Mouse (Mus musculus): ENCODE measurements at regions not wholly inside any gene's neighbourhood (a gene's known extent, or its start where the extent isn't known, plus 50 kb on each side); places are given as distances from the start of the nearest gene placed in this dataset.
A peak's percentile ranks its signal among the peaks of the same experiment; 100 is the strongest.

DNA sequence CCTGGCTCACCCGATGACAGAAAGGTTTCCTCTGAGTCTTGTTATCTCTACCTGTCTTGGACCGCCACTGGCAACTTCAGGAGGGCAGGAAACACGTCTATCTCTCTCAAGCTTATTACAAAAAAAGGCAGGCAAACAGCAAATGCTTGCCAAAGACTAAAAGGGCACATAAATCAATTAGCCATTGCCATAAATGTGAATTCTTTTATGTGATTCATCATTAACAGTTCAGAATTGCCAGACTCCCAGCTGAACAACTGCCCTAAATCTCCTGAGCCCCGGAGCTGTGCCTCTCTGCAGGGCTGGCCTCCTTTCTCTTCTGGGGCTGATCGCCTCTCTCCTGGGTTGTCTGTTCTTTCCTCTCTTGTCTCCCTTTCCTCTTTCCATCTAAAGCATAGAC, 164.6 kb upstream of the Hmga2 start:
- Histone ChIP-seq H3K27ac (no peak overlapping the region), H3K36me3 (no peaks in the 10 kb centered on the region)

DNA sequence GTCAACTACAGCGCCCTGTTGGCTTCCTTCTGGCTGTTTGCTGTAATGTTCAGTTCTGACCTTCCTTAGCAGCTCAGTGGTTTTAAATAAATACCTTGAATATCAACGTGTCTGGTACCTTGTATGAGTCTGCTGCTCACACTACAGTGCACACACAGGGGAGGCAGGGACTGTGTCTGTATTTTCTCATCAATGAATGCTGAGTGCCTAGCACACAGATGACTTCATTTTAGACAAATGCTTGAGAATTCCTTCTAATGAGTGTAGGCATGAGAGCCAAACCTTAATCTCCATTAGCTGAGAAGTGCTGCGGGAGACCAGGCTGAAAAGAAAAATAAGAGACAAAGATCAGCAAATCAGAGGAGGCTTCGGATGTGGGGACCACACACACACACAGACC, 162.0 kb upstream of the Hmga2 start:
- Histone ChIP-seq H3K4me2 (no peak overlapping the region), H3K27ac (0 out of 2 replicates have a peak overlapping the region, but pooled peaks have one; percentile 22), H3K9me3 (no peaks in the 10 kb centered on the region), H3K4me1 (peaks cover 17% of the 10 kb centered on the region; the same call in 1 of the 2 replicates), H3K9ac (no peak overlapping the region), H3K36me3 (no peaks in the 10 kb centered on the region), H3K4me3 (no peak overlapping the region), H3K27me3 (no peaks in the 10 kb centered on the region)
- no peak for ATAC-seq (ENCODE audit: insufficient number of reproducible peaks, insufficient read depth, low FRiP score, low TSS enrichment, low read depth)
- WGBS, result 60% methylated on average over 4 of the region's 4 CpGs

More for the DNA sequence above, 164.6 kb upstream of the Hmga2 start:
- no peak for ATAC-seq (ENCODE audit: insufficient number of reproducible peaks, insufficient read depth, low FRiP score, low TSS enrichment, low read depth)
- H3K9me3 ChIP-seq, result no peaks in the 10 kb centered on the region
- no peak overlapping the region for H3K4me2 ChIP-seq
- H3K27me3 ChIP-seq, result no peaks in the 10 kb centered on the region
- H3K4me1 ChIP-seq, result peaks cover 18% of the 10 kb centered on the region
- 75% methylated on average over 5 of the region's 5 CpGs for WGBS
- no peak overlapping the region for H3K9ac ChIP-seq
- no peak overlapping the region for H3K4me3 ChIP-seq

DNA sequence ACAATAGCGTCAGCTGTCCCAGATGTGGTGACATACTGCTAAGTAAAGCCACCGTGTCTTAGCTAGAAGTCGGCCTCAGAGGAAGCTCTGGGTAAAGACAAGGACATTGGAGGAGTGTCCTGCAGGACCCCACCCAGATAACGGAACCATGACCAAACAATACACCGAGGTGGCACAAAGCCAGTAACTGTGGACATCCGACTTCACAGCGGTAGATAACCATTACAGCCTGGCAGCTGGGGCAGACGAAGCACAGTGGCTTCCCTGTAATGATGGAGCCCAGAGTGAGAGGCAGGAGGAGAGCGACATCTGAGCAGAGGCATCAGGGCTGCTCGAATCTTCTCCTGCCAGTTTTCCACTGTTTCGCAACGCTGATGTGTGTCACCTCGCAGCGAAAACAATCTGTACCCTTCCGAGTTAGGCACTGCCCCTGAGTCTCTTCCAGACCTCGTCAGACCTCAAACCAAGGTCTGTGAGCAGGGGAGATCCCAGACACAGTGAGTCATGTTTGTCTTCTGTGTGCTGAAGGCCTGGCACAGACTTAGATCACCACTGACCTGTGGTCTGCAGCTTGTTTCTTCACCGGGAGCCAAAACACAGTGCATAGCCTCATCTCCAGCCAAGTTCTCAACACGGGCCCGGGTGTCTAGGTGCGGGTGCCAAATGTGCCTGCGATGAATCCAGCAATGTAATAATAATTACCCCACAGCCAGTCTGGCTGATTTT, 159.7 kb upstream of the Hmga2 start:
- H3K9ac ChIP-seq, result no peak overlapping the region
- no peak for ATAC-seq (ENCODE audit: insufficient number of reproducible peaks, insufficient read depth, low FRiP score, low TSS enrichment, low read depth)
- H3K4me2 ChIP-seq, result no peak overlapping the region
- 72% methylated on average over 21 of the region's 21 CpGs for WGBS
- H3K27me3 ChIP-seq, result no peaks in the 10 kb centered on the region
- no peak overlapping the region for H3K4me3 ChIP-seq
- no peaks in the 10 kb centered on the region for H3K9me3 ChIP-seq
- H3K4me1 ChIP-seq, result peaks cover 37% of the 10 kb centered on the region
- H3K36me3 ChIP-seq, result no peaks in the 10 kb centered on the region
- no peak overlapping the region for H3K27ac ChIP-seq

DNA sequence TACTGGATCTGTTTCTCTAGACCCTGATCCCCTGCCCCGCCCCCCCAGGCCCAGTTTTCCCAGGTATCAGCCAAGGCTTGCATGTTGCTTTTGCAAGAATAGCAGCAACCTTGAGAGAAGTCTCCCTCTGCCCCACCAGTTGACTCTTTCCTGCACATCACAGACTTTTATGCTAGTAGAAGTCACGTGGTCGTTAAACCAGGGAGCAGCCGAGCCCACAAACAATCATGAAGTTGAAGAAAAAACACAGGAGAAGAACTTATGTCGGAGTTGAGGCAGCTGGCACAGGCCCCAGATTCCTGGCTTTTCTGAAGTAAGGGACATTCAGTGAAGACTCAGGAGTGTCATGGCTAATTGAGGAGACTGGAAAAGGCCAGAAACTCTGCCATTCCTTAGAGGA, 158.9 kb upstream of the Hmga2 start:
- H3K27me3 ChIP-seq, result no peaks in the 10 kb centered on the region
- H3K4me2 ChIP-seq, result no peak overlapping the region
- H3K4me1 ChIP-seq, result peaks cover 37% of the 10 kb centered on the region
- no peak overlapping the region for H3K27ac ChIP-seq
- no peaks in the 10 kb centered on the region for H3K9me3 ChIP-seq
- H3K36me3 ChIP-seq, result no peaks in the 10 kb centered on the region
- 68% methylated on average over 5 of the region's 5 CpGs for WGBS
- ATAC-seq (ENCODE audit: insufficient number of reproducible peaks, insufficient read depth, low FRiP score, low TSS enrichment, low read depth), result no peak
- H3K9ac ChIP-seq, result no peak overlapping the region
- no peak overlapping the region for H3K4me3 ChIP-seq

DNA sequence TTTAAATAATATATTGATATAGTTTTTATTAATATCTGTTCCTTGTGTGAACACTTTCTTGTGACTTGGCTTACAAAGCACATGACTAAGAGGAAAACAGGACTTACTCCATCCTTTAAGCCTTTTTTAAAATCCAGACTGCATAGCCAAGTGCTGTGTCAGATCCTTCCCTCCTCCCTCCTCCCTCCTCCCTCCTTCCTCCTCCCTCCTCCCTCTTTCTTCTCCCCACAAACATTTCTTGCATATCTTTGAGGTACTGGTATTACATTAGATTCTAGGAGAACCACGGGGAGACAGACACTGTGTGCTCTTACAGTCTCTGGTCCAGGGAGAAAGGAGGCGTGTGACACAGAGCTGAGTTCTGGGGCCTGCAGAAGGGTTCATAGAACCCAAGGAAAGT, 155.8 kb upstream of the Hmga2 start:
- H3K4me2 ChIP-seq, result no peak overlapping the region
- 37% methylated on average over 2 of the region's 2 CpGs for WGBS
- no peaks in the 10 kb centered on the region for H3K36me3 ChIP-seq
- H3K4me3 ChIP-seq, result no peak overlapping the region
- H3K27ac ChIP-seq, result peak overlapping the region; percentile 44; the same call in 1 of the 2 replicates
- H3K9ac ChIP-seq, result no peak overlapping the region
- H3K4me1 ChIP-seq, result peaks cover 29% of the 10 kb centered on the region
- ATAC-seq (ENCODE audit: insufficient number of reproducible peaks, insufficient read depth, low FRiP score, low TSS enrichment, low read depth), result no peak
- H3K9me3 ChIP-seq, result no peaks in the 10 kb centered on the region
- H3K27me3 ChIP-seq, result no peaks in the 10 kb centered on the region

DNA sequence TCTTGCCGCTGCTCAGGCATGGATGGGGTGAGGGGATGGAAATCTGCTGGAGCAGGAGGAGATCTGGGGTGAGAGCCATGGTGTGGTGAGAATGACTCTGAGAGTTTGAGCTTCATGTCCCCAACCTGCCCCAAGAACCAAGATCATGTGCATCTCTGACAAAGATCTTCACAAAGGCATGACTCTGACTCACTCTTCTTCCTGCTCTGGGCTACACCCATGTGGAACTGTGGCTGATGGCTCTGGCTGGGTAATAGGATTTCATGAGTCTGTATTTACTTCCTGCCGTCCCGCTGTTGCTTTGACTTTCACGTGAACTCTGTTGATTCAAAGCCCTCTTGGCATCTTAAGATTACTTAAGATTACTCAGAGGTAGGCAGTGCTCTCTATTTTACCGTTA, 151.8 kb upstream of the Hmga2 start:
- WGBS, result 75% methylated on average over 5 of the region's 5 CpGs
- no peak for ATAC-seq (ENCODE audit: insufficient number of reproducible peaks, insufficient read depth, low FRiP score, low TSS enrichment, low read depth)
- H3K27ac ChIP-seq, result no peak overlapping the region
- H3K36me3 ChIP-seq, result no peaks in the 10 kb centered on the region
- H3K4me2 ChIP-seq, result no peak overlapping the region
- no peak overlapping the region for H3K9ac ChIP-seq
- no peaks in the 10 kb centered on the region for H3K27me3 ChIP-seq
- no peaks in the 10 kb centered on the region for H3K9me3 ChIP-seq
- H3K4me1 ChIP-seq, result peaks cover 28% of the 10 kb centered on the region
- no peak overlapping the region for H3K4me3 ChIP-seq

DNA sequence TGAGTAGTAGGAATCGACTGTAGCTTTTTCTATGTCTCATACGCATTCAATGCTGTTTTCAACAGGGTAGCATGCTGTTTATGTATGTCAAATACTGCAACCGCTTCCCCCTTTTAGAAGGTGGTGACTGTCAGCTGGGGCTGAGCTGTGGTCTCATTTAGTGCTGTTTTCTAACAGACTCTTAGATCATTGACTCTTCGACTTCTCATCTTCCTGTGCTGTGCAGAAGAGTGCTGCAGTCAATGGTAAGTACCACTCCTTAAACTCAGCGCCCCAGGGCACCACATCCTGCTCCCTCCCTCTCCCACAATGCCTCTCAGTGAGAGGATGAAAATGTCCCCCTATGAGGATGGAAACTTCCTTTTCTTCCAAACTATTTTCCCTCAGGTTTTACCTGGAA, 149.2 kb upstream of the Hmga2 start:
- Histone ChIP-seq H3K4me2 (no peak overlapping the region), H3K9ac (no peak overlapping the region), H3K9me3 (no peaks in the 10 kb centered on the region), H3K27me3 (no peaks in the 10 kb centered on the region), H3K27ac (no peak overlapping the region), H3K4me3 (no peak overlapping the region), H3K4me1 (peaks cover 11% of the 10 kb centered on the region; the same call in 1 of the 2 replicates), H3K36me3 (no peaks in the 10 kb centered on the region)
- 62% methylated on average over 5 of the region's 5 CpGs for WGBS
- no peak for ATAC-seq (ENCODE audit: insufficient number of reproducible peaks, insufficient read depth, low FRiP score, low TSS enrichment, low read depth)

DNA sequence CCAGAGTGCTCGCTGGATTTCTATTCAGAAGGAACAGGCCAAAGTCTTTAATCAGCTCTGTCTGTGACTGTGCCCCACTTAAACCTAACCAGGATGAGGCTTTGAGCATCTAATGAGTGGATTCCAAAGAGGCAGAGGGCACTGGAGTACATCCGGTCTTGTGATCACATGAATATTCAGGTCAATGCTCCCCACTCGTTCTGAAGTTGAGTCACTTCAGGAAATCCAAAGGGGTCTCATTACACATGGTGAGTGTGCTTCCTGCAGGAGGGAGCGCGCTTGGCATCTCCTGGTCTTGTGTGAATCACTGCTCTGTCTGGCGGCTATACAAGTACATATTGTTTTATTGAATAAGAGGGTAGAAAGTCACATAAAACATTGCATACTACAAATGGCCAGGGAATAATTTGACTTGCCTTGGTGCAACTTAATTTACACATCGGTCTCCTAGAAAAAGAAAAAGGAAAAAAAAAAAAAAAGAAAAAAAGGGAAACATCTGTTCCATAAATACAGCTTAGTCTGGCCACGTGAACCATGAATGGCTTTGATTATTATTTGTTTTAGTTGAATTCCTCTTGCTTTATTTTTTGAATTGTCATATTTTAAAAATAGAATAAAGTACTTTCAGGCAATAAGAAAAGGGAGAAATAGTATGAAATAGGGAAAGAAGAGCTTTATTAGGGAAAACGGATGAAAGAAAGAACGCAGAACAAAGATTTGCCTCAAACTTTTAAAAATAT, 148.1 kb upstream of the Hmga2 start:
- H3K27me3 ChIP-seq, result no peaks in the 10 kb centered on the region
- H3K36me3 ChIP-seq, result no peaks in the 10 kb centered on the region
- no peak overlapping the region for H3K4me2 ChIP-seq
- WGBS, result 40% methylated on average over 10 of the region's 10 CpGs
- no peak overlapping the region for H3K9ac ChIP-seq
- H3K4me3 ChIP-seq, result no peak overlapping the region
- peak overlapping the region; percentile 44; the same call in 1 of the 2 replicates for H3K27ac ChIP-seq
- no peaks in the 10 kb centered on the region for H3K9me3 ChIP-seq
- ATAC-seq (ENCODE audit: insufficient number of reproducible peaks, insufficient read depth, low FRiP score, low TSS enrichment, low read depth), result no peak
- peaks cover 11% of the 10 kb centered on the region; the same call in 1 of the 2 replicates for H3K4me1 ChIP-seq

DNA sequence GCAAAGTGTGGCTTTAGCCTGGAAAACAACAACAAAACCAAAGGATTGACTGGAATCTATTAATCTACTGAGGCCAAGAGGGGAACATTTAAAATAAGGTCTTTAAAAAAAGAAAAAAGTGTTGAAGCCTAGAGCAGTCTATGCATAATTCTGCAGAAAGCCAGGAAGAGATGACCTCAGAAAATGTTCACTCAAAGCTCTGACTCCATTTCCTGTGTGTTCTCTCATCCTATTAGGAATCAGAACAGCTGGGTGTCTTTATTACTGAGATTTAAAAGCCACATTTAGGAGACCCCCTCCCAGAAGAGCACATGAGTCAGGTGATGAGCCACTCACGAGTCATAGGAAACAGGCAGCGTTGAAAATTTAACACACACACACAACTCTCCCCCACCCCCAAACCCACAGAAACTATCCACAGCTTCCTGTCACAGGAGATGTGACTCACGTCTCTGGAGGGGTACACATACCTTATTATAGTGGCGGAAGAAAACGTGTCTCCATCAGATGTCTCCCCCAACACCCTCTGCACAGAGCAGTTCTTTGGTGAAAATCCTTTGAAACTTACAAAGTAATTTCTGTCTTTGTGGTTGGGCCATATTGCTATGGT, 140.2 kb upstream of the Hmga2 start:
- H3K9me3 ChIP-seq, result no peaks in the 10 kb centered on the region
- no peak overlapping the region for H3K4me2 ChIP-seq
- 43% methylated on average over 5 of the region's 5 CpGs for WGBS
- H3K4me3 ChIP-seq, result no peak overlapping the region
- H3K4me1 ChIP-seq, result peaks cover 7% of the 10 kb centered on the region; the same call in 1 of the 2 replicates
- H3K9ac ChIP-seq, result no peak overlapping the region
- H3K27me3 ChIP-seq, result no peaks in the 10 kb centered on the region
- no peaks in the 10 kb centered on the region for H3K36me3 ChIP-seq
- H3K27ac ChIP-seq, result no peak overlapping the region
- ATAC-seq (ENCODE audit: insufficient number of reproducible peaks, insufficient read depth, low FRiP score, low TSS enrichment, low read depth), result no peak

DNA sequence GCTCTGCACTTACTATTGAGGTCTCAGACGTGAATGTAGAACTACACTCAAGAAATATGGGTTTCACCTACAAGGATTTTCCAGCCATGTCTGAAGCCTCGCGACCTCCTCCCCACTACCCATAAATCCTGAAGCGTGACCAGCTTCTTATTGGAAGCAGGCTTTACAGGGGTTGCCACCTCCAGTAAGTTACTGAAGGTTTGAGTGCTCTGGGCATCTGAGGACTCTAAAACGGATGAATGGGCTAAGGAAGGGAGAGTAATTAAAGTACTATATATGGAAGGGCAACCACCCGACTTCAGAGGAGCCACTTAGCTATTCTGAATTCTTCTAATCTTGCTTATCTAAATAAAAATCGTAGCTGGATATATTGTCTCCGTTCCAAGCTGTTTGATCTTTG, 136.1 kb upstream of the Hmga2 start:
- no peaks in the 10 kb centered on the region for H3K36me3 ChIP-seq
- no peak overlapping the region for H3K27ac ChIP-seq
- H3K9me3 ChIP-seq, result no peaks in the 10 kb centered on the region
- H3K9ac ChIP-seq, result no peak overlapping the region
- no peak for ATAC-seq (ENCODE audit: insufficient number of reproducible peaks, insufficient read depth, low FRiP score, low TSS enrichment, low read depth)
- 54% methylated on average over 8 of the region's 8 CpGs for WGBS
- no peaks in the 10 kb centered on the region for H3K27me3 ChIP-seq
- H3K4me2 ChIP-seq, result no peak overlapping the region
- peaks cover 10% of the 10 kb centered on the region for H3K4me1 ChIP-seq
- H3K4me3 ChIP-seq, result no peak overlapping the region

DNA sequence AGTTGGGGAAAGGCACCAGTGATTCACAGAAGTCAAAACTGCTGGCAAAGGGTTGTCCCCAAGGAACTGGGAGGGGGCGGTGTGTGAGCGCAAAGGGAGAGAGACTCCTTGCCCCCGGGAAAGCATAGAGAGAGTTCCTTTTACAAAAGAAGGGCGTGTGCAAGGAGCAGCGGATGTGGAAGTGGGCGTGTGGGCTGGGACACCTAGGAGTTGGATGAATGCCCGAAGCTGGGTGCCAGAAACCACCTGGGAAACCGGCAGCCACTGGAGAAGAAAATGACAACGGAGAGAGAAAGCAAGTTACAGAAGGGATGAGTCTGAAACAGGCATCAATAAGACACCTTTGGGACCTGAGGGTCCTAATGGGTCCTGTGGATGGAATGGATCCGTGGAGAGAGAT, 133.8 kb upstream of the Hmga2 start:
- Histone ChIP-seq H3K4me3 (no peak overlapping the region), H3K9me3 (no peaks in the 10 kb centered on the region), H3K9ac (no peak overlapping the region), H3K4me2 (no peak overlapping the region), H3K27ac (no peak overlapping the region), H3K4me1 (peaks cover 2% of the 10 kb centered on the region; the same call in 1 of the 2 replicates), H3K27me3 (no peaks in the 10 kb centered on the region), H3K36me3 (no peaks in the 10 kb centered on the region)
- WGBS, result 74% methylated on average over 10 of the region's 10 CpGs
- no peak for ATAC-seq (ENCODE audit: insufficient number of reproducible peaks, insufficient read depth, low FRiP score, low TSS enrichment, low read depth)

DNA sequence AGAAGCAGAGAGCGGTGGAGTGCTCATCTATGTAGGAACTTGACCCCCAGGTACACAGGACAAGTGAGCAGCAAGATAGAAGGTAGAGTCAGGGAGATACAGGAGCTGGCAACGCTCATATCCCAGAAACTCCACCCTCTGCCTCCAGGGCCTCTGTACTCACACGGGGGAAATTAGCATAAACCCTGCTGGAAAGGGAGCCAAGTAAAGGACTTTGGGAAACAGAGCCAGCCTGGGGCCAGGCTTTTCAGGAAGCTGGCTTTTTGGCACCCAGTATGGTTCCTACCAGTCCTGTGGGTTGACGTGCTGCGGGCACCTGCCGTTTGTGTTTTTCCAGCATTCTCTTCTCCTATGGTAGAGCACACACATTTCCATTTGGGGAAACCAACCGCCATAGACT, 128.2 kb upstream of the Hmga2 start:
- H3K27me3 ChIP-seq, result no peaks in the 10 kb centered on the region
- ATAC-seq (ENCODE audit: insufficient number of reproducible peaks, insufficient read depth, low FRiP score, low TSS enrichment, low read depth), result no peak
- no peaks in the 10 kb centered on the region for H3K36me3 ChIP-seq
- no peaks in the 10 kb centered on the region for H3K9me3 ChIP-seq
- H3K4me3 ChIP-seq, result no peak overlapping the region
- H3K4me2 ChIP-seq, result no peak overlapping the region
- no peak overlapping the region for H3K27ac ChIP-seq
- 30% methylated on average over 7 of the region's 7 CpGs for WGBS
- H3K9ac ChIP-seq, result no peak overlapping the region
- peaks cover 6% of the 10 kb centered on the region for H3K4me1 ChIP-seq
